Mouse (Mus musculus): ENCODE measurements around the gene Vwa3b.

DNA sequence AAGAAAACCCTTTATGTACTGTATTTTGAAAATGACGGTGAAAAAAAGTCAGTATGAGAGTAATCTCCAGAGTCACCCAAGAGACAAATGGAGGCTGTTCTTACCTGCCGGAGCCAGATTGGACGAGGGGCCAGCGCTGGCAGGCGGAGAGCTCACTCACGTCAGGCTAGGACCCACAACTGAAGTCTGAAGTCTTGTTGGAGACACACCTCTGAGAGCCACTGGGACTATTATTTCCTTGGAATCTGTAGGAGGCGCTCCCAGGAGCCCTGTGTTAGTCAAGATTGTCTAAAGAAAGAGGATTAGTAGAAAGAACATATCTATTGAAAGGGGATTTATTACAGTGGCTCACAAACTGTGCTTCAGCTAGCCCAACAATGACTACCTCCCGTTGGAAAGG, 16.4 kb downstream of the Vwa3b start:
- TF ChIP-seq EP300 (IDR thresholded peaks at IDR 0.05; ENCODE audit: insufficient read depth, low read depth, low read length) (no peak), CTCF (IDR thresholded peaks at IDR 0.05; ENCODE audit: low read depth, low read length) (no peak)
